Mouse (Mus musculus) T-helper 1 cell (primary cell): ENCODE measurements around the gene Triobp.
"Not testable (repeated sequence)": the region's sequence is repeated elsewhere in the genome, so short reads cannot be mapped to it uniquely, and the experiment has no call there.

Experiments
- in situ Hi-C: fragments of 300-600 bp; cut with MboI, MseI; formaldehyde crosslinking; loops from one replicate; pipeline ENCODE4 v1.15.1; 2025; ENCODE audit warnings: high pct_unique_total_duplicates

Gene Triobp

DNA sequence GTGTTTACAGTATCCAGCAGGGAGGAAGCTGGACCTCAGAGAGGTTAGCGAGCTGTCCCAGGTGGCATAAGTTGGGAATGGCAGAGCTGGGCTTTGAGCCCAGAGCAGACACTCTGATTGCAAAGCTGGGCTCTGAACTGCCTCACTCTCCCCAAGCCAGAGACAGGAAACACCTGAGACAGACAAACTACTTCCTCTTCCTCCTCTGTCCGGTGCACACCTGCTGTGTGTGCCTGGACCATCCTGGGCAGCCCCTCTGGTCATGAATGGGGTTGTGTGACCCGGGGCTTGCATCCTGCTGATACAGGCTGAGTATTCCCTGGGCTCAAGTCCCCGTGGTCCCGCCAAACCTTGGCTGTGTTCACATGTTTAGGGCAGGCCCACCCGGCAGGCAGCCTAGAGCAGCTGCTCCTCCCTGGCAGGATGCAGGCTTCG lies 52.9 kb downstream of the Triobp start:
- in situ Hi-C loops, result no loop called here

DNA sequence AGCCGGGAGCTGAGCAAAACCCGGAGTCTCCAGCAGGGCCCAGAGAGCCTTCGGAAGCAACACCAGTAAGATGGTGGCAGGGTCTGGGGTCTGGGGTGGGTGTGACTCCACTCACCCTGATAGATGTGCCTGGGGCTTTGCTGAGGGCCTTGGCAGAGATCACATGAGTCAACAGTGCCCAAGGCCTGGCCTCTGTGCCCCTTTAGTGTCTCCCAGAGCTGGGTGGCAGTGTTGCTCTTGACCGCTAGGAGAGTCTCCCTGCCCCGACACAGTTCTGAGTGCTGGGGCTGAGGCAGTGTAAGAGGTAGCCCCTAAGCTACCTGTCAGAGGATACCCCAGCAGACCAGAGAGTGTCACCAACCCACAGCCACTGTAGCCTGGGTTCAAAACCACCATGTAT lies 54.0 kb downstream of the Triobp start:
- in situ Hi-C loops, result no loop called here

DNA sequence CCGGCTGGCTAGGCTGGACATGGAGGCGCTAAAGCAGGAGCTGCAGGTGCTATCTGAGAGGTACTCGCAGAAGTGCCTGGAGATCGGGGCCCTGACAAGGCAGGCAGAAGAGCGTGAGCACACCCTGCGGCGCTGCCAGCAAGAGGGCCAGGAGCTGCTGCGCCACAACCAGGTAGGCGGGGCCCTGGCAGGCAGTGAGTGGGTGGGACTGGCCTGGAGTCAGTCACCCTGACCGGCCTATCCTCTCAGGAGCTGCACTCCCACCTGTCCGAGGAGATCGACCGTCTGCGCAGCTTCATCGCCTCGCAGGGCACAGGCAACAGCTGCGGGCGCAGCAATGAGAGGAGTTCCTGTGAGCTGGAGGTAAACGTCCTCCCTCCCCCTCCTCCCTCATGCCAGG lies 54.5 kb downstream of the Triobp start:
- in situ Hi-C loops, result no loop called here

DNA sequence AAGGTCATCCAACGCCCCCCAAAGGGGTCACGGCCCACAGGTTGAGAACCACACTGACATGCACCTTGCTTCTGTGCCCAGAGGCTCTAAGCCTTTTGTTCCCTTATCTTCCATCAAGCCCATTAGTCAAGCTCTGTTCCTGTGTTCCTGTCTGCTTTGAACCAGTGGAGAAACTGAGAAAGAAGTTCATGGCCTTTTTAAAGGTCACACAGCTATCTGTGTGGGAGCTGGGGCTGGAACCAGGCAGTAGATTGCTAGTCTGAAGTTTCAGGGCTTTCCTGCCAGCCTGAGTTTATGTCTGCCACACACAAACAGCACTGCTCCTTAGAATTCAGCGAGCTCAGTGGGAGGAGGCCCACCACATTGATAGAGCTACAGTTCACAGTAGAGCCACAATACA lies 55.6 kb downstream of the Triobp start:
- in situ Hi-C loops, result no loop called here

DNA sequence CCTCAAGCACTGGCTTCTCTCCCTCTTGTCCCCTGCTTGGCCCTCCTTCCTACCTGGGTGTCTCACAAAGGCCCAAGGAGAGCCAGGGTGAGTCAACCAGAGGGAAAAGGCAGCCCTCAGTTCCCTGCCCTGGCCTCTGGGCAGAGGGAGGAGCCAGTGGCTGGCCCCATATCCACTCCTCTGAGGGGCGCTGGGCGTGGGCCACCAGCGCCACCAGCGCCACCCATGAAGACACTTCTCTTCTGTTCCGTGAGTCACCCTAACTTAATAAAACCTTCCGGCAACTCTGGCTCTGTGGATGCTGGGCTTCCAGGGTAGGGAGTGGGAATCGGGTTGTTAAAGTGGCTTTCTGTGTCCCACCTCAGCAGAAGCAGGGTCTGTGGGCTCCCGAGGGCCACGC lies 58.1 kb downstream of the Triobp start:
- in situ Hi-C loops, result no loop called here

DNA sequence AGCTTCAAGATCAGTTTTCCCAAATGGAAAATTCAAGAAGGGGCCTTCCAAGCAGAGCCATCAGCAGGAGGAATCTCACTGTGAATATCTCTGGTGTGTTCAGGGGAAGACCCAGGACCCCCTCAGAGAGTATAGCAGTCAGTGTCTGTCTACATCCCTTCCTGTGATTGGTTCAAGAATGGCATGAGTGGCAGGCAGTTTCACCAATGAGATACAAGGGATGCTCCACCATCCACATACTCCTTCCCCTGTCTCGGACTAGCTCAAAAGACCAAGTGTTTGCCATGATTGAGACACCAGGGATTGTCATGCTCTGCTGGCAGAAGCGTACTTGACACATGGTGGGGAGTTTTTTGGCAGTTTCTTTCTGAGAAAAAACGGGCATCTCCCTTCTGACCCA lies 59.1 kb downstream of the Triobp start:
- in situ Hi-C loops, result no loop called here

DNA sequence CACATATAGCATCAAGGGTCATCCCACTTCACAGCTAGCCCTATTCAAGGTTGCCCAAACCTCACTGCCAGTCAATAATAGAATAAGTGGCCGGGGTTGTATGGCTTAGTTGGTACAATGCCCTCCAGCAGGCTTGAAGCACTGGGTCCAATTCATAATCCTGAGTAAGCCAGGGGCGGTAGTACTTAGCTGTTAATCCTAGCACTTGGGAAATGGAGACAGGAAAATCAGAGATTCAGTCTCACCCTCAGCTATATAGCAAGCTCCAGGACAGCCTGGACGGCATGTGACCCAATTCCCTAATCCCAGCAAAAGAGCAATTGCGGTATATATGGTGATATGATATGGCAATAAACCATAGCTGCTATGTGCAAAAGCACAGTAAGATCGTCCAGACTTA lies 59.5 kb downstream of the Triobp start:
- in situ Hi-C loops, result no loop called here

DNA sequence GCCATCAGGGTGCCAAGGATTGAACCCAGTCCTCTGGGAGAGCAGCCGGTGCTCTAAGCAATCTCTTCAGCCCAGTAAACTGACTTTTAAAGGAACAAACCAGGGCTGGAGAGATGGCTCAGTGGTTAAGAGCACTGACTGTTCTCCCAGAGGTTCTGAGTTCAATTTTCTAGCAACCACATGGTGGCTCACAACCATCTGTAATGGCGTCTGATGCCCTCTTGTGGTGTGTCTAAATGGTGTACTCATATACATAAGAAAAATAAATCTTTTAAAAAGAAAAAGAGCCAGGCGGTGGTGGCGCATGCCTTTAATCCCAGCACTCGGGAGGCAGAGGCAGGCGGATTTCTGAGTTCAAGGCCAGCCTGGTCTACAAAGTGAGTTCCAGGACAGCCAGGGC lies 60.3 kb downstream of the Triobp start:
- in situ Hi-C loops, result not testable (repeated sequence)

DNA sequence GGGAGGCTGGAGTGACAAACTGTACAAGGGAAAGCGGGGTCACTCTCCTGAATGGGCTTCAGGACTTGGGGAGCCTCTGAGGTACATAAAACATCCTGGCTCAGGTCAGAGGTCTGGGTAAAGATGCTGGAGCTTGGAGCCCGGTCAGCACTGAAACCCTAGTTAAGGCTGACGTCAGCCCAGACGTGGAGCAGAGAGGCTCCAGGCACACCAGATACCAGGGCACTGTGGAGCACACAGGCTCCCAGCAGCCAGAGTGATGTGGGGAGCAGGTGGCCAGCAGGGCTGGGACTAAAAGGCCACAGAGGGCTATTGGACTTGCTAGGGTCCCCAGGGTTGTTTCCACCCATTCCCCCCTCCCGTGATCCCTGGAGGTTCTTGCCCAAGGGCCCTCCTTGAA lies 62.2 kb downstream of the Triobp start:
- in situ Hi-C loops, result no loop called here

DNA sequence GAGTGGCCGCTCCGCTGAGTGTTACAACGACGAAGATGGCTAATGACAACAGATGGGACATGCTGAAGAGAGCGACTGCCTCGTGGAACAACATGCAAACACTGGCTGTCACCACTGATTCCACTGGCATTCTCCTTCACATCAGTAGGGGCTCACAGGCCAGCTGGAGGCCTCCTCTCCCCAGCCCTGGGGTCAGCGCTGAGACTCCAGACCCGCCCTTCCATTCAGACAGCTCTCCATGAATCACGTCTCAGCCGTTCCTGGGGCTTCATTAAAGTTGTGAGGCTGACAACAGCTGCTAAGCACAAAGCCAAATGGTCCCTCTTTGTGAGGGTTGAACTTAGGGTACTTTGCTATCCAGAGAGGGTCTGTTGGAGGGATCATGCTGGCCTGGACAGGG lies 64.0 kb downstream of the Triobp start:
- in situ Hi-C loops, result no loop called here

DNA sequence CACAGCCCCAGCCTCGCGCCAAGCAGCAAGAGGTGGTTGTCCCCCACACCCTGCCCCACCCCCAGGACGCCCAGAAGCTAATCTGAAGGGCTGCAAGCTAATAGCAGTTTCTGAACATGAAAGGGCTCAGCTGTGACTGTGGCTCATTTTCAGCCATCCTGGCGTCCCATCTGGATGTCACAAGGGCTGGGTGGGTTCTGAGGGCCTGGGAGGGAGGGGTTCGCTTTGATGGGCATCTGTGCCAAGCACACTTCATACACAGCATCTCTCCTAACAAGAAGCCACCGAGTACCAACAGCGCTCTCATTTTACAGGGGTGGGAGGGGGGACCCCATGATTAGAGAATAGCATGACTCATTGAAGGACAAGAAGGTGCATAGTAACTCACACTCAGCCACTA lies 65.9 kb downstream of the Triobp start:
- in situ Hi-C loops, result no loop called here

DNA sequence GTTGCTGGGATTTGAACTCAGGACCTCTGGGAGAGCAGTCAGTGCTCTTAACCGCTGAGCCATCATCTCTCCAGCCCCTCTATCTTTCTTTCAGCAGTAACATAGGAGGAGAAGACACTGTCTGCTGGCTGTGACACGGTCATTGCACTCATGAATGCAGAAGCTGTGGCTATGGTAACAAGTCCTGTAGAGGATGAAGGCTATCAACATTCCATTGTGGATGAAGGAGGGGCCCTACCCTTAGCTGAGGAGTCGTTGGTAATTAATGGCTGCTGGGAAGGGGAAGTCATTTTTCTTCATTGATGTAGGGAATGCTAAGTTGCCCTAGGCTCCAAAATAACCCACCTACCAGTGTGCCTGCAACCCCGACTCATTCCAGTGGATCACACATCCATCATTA lies 70.7 kb downstream of the Triobp start:
- in situ Hi-C loops, result no loop called here

DNA sequence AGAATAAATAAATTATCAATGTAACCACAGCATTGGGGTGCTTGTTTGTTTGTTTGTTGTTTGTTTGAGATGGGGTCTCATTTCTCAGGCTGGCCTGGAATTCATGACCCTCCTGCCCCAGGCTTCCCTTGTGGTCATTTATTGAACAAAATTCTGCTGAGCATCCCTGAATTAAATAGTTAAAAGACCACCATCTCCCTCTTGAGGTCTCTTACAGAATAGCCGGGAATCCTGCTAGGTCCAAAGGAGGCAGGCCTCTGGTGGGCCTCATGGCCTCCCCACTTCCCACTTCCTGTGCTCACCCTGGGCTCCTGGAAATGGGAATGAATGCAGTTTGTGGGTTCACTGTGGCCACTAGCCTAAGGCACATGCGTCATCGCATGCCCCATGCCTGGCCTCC lies 71.4 kb downstream of the Triobp start:
- in situ Hi-C loops, result no loop called here

DNA sequence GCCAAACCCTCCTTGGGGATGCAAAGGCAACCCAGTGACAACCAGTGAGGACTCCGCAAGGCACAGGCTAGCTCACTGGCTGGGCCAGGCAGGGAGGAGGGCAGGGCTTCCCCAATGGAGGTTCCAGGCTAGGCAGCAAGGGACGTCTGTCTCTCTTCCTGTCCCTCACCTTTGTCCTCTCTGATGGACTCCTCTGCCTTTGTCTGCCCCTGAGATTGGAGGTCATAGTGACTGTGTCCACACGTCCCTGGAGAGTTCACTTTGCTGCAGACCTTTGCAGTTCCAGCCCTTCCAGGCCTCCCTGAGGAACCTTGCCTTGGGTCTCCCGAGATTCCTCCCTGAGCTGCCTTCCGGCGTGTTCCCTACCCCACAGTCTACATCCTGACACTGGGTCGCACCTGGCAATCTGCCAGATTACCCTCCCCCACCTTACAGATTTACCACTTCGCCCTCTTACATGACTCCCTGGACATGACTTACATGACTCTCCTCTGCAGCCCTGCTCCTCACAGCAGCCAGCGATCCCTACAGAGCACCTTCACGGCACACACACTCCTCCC lies 75.2 kb downstream of the Triobp start:
- in situ Hi-C loops, result no loop called here

DNA sequence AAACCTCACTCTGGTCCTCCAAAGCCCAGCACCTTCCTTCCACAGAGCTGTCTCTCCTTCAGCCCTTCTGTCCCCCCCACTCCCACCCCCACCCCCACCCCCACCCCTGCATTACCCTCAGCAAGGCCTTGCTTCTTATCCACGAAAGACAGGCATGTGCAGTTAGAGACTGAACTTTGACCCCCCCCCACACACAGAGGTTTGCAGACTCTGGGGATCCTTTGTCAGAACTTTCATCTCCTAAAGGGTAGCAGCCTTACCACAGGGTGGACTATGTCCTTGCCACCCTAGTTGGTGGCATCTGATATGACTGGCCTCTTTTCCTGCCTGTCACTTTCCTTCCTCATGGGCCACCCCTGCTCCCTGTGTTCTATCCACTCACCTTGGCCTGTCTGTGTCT lies 75.8 kb downstream of the Triobp start:
- in situ Hi-C loops, result no loop called here

DNA sequence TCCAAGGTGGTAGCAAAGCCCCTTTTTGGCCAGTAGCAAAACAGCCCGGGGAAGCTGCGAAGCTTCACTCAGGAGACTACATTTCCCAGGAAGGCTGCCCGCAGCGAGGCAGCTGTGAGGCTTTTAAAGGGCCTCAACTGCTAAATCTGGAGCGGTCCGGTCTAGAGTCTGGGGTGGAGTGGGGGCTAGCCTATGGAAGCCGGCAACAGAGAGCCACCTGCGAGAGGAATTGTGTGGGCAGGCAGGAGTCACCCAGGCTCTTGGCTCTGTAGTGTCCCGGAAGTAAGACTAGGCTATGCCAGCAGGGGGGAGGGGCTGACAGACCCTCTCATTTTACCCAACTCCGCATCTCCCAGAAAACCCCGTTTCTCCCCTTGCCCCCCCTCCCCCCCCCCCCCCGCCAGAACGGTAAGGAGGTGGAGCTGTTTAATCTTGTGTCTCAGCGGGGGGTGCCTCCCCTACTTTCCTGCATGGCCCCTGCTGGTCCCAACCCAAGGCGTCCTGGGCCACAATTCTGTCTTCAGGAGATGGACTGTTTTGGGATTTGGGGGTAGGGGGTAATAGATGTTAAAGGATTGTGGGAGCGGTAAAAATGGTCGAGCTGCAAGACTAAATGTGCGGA lies 78.3 kb downstream of the Triobp start:
- in situ Hi-C loops, result no loop called here

DNA sequence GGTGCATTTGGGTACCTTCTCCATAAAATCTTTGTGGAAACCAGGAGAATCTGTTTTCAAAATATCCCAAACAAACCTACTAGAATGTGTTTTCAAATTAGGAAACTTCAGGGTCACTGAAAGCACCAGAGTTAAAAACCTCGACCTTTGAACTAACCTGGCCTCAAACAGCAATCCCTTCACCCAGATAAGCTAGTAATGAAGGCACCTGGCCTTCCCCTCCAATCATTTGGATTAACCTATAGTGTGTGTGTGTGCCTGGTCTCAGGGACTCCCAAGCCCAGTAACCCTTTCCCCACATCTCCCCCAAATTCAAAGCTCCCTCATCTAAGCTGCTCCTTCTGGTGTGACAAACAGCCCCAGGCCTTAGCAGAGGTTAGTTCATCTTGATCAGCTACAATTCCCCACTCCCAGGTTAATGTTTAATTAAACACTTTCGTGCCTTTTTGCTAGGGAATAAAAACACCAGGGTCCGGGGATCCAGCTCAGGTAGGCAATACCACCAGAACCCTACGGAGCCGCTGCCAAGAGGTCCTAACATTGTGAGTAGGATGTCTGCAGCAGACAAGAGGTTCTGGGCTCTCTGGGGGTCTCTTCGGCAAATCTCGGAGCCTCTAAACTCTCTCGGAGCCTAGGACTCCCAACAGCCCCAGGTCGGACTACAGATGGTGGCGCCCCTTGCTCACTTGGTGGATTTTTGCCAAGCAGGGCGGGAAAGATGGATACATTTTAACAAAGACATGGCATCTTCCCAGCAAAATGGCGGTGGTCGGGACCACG lies 79.2 kb downstream of the Triobp start:
- in situ Hi-C loops, result no loop called here

DNA sequence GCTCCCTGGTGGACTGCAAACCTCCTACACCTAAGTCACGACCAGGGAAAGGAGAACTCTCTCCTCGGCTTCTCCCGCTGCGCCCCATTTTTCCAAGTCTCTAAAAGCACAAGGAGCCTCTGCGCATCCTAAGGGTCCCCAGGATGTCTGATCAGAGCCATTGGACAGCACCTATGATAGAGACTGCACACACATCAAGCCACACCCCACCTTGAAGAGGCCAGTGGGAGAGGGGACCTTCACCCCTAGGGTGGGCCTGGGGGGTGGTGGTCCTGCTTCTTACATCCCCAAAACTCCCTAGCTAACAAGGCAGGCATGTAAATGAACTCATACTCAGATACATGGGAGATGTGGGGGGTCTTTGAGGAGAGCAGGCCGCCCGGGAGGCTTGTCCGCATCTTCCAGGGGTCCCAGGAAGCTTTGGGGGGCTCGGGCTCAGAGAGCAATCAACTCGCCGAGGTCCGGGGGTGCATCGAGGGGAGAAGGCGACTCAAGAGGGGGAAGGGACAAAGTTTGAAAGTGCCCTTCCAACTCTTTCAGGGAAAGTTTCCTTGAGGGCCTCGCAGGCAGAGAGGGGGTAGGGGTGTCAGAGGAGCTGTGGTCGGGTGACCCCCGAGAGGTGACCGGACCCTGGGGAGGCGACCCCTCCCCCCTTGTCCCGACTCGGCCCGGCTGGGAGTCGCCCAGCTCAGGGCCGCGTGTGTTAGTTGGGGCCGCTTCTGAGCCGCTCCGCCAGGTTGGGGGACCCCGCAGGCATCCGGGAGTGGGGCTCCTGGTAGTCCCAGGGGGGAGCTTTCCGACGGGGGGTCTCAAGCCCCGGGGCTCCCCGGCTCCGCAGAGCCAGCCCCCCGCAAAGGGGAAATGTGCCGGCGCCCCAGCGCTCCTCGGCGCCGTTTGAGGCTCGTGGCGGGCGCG lies 80.0 kb downstream of the Triobp start:
- in situ Hi-C loops, result no loop called here

DNA sequence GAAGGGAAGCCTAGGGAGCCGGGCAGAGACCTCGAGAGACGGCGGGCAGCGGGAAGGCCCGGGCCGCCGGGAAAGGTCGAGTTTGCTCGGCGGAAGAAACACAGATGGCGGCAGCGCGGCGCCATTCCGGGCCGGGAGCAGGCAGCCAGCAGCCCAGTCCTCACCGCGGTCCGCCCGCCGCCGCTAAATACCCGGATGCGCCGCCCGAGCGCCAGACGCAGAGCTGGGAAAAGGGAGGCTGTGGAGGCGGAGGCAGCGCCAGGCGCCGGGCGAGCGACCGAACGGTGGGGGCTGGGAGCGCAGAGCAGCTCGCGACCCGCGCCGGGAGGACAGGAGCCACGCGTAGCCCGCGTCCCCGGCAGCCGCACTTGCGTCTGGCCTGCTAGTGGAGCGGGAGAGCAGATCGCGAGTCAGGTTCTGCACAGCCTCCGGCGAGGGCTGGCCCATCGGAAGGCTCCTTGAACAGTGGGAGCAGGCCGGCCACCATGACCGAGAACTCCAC lies 80.8 kb downstream of the Triobp start, which contains the start of gene H1f0:
Gene H1f0, plus strand, starts transcription at position 214 of the 502 bp plus-strand sequence.
- in situ Hi-C loops, result no loop called here

DNA sequence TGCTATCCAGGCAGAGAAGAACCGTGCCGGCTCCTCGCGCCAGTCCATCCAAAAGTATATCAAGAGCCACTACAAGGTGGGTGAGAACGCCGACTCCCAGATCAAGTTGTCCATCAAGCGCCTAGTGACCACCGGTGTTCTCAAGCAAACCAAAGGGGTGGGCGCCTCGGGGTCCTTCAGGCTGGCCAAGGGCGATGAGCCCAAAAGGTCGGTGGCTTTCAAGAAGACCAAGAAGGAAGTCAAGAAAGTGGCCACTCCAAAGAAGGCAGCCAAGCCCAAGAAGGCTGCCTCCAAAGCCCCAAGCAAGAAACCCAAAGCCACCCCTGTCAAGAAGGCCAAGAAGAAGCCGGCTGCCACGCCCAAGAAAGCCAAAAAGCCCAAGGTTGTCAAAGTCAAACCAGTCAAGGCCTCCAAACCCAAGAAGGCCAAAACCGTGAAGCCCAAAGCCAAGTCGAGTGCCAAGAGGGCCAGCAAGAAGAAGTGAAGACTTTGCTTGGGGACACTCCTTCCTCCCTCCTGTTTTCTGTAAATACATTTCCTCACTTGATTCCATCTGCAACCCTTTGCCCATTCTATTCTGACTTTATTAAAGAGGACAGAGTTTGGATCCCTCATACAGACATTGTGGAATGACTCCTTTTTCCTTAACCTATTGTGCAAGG lies 81.4 kb downstream of the Triobp start:
- in situ Hi-C loops, result no loop called here

DNA sequence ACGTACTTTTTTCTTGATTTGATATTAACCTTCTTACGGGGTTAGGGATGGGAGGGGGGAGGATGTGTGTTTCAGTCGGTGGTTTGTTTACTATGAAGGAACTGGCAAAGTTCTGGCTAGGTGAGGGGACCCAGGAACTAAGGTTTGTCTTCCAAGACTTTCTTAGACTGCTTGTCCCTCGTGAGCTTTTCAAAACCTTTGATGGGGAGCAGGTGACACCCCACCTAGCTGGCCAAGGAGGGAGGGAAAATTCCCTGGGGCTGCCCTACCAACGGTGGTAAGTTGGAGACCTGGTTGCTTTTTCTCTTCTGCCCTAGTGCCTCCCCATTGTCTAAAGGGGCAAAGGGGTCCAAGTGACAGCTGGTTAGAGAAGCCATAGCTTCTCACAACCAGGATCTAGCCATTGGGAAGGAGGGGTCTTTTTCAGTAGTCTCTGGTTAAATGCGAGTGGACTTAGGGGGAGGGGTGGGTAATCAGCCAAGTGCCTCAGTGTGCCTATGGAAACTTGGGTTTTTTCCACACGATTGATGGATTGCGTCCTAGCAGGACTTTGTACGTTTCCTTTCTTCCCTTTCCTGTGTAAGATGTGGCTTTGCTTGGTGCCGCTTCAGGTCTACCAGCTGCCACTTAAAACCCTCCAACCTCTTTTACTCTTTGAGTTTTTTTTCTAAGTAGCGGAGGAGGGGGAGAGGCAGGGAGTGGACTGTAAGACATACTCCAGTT lies 82.2 kb downstream of the Triobp start:
- in situ Hi-C loops, result no loop called here
